Mouse (Mus musculus) liver, embryonic 16.5 days (tissue): ENCODE results near the gene Hnrnpr. TPM values are rescaled to one million over a fixed set of nuclear protein-coding genes. Genes with fewer than 3 reads are reported as not detected.
A peak's percentile ranks its signal among the peaks of the same experiment; 100 is the strongest.

Experiments
- ATAC-seq: fragments of 200-750 bp; cut with Nextera tagmentation; 2 replicates; pipeline ENCODE4 v1.8.0; 2017; ENCODE audit warnings: low read depth, mild to moderate bottlenecking, moderate number of reproducible peaks, moderate library complexity
- H3K27ac ChIP-seq: fragments of 300-500 bp; sonication (generic); 2 replicates; pipeline ENCODE4 v1.5.1; 2014; ENCODE audit warnings: mild to moderate bottlenecking, low read length
- H3K27me3 ChIP-seq: fragments of 300-500 bp; sonication (generic); 2 replicates; pipeline ENCODE4 v1.6.1; 2014; ENCODE audit warnings: low read depth, low read length, mixed read lengths; ENCODE audit not compliant: control insufficient read depth, insufficient read depth
- H3K36me3 ChIP-seq: fragments of 300-500 bp; sonication (generic); 2 replicates; pipeline ENCODE4 v1.6.1; 2014; ENCODE audit warnings: mild to moderate bottlenecking; ENCODE audit not compliant: control insufficient read depth, insufficient read depth
- H3K4me1 ChIP-seq: fragments of 300-500 bp; sonication (generic); 2 replicates; pipeline ENCODE4 v1.6.1; 2014; ENCODE audit warnings: low read depth, low read length, mixed read lengths; ENCODE audit not compliant: control insufficient read depth
- H3K4me2 ChIP-seq: fragments of 300-500 bp; sonication (generic); 2 replicates; pipeline ENCODE4 v1.6.1; 2014; ENCODE audit warnings: low read depth, low read length, mixed read lengths
- H3K4me3 ChIP-seq: fragments of 300-500 bp; sonication (generic); 2 replicates; pipeline ENCODE4 v1.5.1; 2014; ENCODE audit warnings: low read depth, mild to moderate bottlenecking, low read length
- H3K9ac ChIP-seq: fragments of 300-500 bp; sonication (generic); 2 replicates; pipeline ENCODE4 v1.6.1; 2014; ENCODE audit warnings: low read depth, low read length
- H3K9me3 ChIP-seq: fragments of 300-500 bp; sonication (generic); replicated peaks from 2 replicates; pipeline ENCODE4 v1.6.1; 2016; ENCODE audit warnings: low read length; ENCODE audit not compliant: control insufficient read depth
- WGBS: fragments of 180-500 bp; shearing (Covaris S2); extraction: QIAGEN DNeasy Blood & Tissue Kit; methylation state at CpG from one replicate; pipeline ENCODE4 v1.1.7; 2014; ENCODE audit not compliant: insufficient replicate concordance; 5-methylcytosine and 5-hydroxymethylcytosine counted together
- polyA plus RNA-seq: library from polyadenylated mRNA; unstranded; fragments of >200 nt; fragmentation: Nextera tagmentation; extraction: Ambion mirVana; gene quantifications from 2 replicates; pipeline ENCODE4 v1.2.1, GENCODE M21; 2015

The Hnrnpr gene
- polyA plus RNA-seq, 1 experiment from 2014 or later, result 44.3 TPM

GRCm38 (mm10) chr4:136291692-136292091 lies 19.1 kb upstream of the Hnrnpr start:
- peaks cover 35% of the 10 kb centered on the region for H3K36me3 ChIP-seq
- H3K9ac ChIP-seq, result no peak overlapping the region
- no peaks in the 10 kb centered on the region for H3K27me3 ChIP-seq
- no peak for ATAC-seq
- H3K4me2 ChIP-seq, result no peak overlapping the region
- H3K9me3 ChIP-seq, result 0 out of 2 replicates have a peak, but pooled peaks cover 2% of the 10 kb centered on the region
- no peak overlapping the region for H3K27ac ChIP-seq
- H3K4me1 ChIP-seq, result peaks cover 5% of the 10 kb centered on the region
- H3K4me3 ChIP-seq, result no peak overlapping the region
- WGBS, result 82% methylated on average over 6 of the region's 6 CpGs

- Histone ChIP-seq H3K27me3 (no peaks in the 10 kb centered on the region), H3K9ac (no peak overlapping the region), H3K4me2 (no peak overlapping the region), H3K36me3 (peaks cover 10% of the 10 kb centered on the region), H3K9me3 (no peaks in the 10 kb centered on the region), H3K4me1 (no peaks in the 10 kb centered on the region), H3K27ac (no peak overlapping the region), H3K4me3 (no peak overlapping the region)
- WGBS, result 48% methylated on average over 7 of the region's 7 CpGs
- no peak for ATAC-seq
Measured at GRCm38 (mm10) chr4:136295941-136296340, 14.8 kb upstream of the Hnrnpr start.

- Histone ChIP-seq H3K36me3 (no peaks in the 10 kb centered on the region), H3K4me3 (no peak overlapping the region), H3K9ac (no peak overlapping the region), H3K4me1 (no peaks in the 10 kb centered on the region), H3K4me2 (no peak overlapping the region), H3K9me3 (no peaks in the 10 kb centered on the region), H3K27ac (no peak overlapping the region), H3K27me3 (no peaks in the 10 kb centered on the region)
- WGBS, result 36% methylated on average over 4 of the region's 4 CpGs
- 0 out of 2 replicates have a peak, but pooled peaks have one; percentile 11 for ATAC-seq
Measured at GRCm38 (mm10) chr4:136302462-136302861, 8.3 kb upstream of the Hnrnpr start.

- H3K9ac ChIP-seq, result no peak overlapping the region
- H3K4me2 ChIP-seq, result no peak overlapping the region
- no peak for ATAC-seq
- H3K27me3 ChIP-seq, result no peaks in the 10 kb centered on the region
- H3K9me3 ChIP-seq, result no peaks in the 10 kb centered on the region
- no peaks in the 10 kb centered on the region for H3K36me3 ChIP-seq
- H3K4me1 ChIP-seq, result peaks cover 3% of the 10 kb centered on the region
- 35% methylated on average over 2 of the region's 2 CpGs for WGBS
- no peak overlapping the region for H3K4me3 ChIP-seq
- H3K27ac ChIP-seq, result no peak overlapping the region
Measured at GRCm38 (mm10) chr4:136304181-136304580, 6.6 kb upstream of the Hnrnpr start.

GRCm38 (mm10) chr4:136308355-136308754 lies 2.4 kb upstream of the Hnrnpr start:
- 59% methylated on average over 2 of the region's 2 CpGs for WGBS
- no peak for ATAC-seq

GRCm38 (mm10) chr4:136309780-136310179 lies 962 bp upstream of the Hnrnpr start:
- Histone ChIP-seq H3K4me2 (peak overlapping the region; percentile 99), H3K27ac (peak overlapping the region; percentile 97), H3K4me1 (peaks cover 24% of the 10 kb centered on the region), H3K9ac (peak overlapping the region; percentile 100), H3K9me3 (no peaks in the 10 kb centered on the region), H3K36me3 (no peaks in the 10 kb centered on the region), H3K27me3 (no peaks in the 10 kb centered on the region), H3K4me3 (peak overlapping the region; percentile 96)
- ATAC-seq, result peak; percentile 49
- under 1% methylated on average over 11 of the region's 11 CpGs for WGBS

More at GRCm38 (mm10) chr4:136308355-136308754, 2.4 kb upstream of the Hnrnpr start:
- H3K4me1 ChIP-seq, result peaks cover 21% of the 10 kb centered on the region
- H3K27ac ChIP-seq, result no peak overlapping the region
- H3K4me3 ChIP-seq, result no peak overlapping the region
- no peaks in the 10 kb centered on the region for H3K36me3 ChIP-seq
- no peak overlapping the region for H3K4me2 ChIP-seq
- H3K9ac ChIP-seq, result no peak overlapping the region
- H3K27me3 ChIP-seq, result no peaks in the 10 kb centered on the region
- no peaks in the 10 kb centered on the region for H3K9me3 ChIP-seq

- ATAC-seq, result peak; percentile 80
- Histone ChIP-seq H3K9ac (peak overlapping the region; percentile 100), H3K4me1 (peaks cover 24% of the 10 kb centered on the region), H3K27ac (peak overlapping the region; percentile 97), H3K9me3 (no peaks in the 10 kb centered on the region), H3K27me3 (no peaks in the 10 kb centered on the region), H3K4me3 (peak overlapping the region; percentile 96), H3K4me2 (peak overlapping the region; percentile 99), H3K36me3 (peaks cover 2% of the 10 kb centered on the region; the same call in 1 of the 2 replicates)
- WGBS, result under 1% methylated on average over 78 of the region's 81 CpGs
Measured at GRCm38 (mm10) chr4:136311042-136311999, 579 bp downstream of the Hnrnpr start.

GRCm38 (mm10) chr4:136312616-136313015 lies 1.9 kb downstream of the Hnrnpr start:
- Histone ChIP-seq H3K4me2 (peak overlapping the region; percentile 99), H3K9ac (peak overlapping the region; percentile 61), H3K4me1 (peaks cover 24% of the 10 kb centered on the region), H3K9me3 (no peaks in the 10 kb centered on the region), H3K4me3 (peak overlapping the region; percentile 96), H3K27ac (peak overlapping the region; percentile 73), H3K27me3 (no peaks in the 10 kb centered on the region), H3K36me3 (peaks cover 12% of the 10 kb centered on the region; the same call in 1 of the 2 replicates)
- 10% methylated on average over 4 of the region's 4 CpGs for WGBS
- no peak for ATAC-seq

- H3K9me3 ChIP-seq, result no peaks in the 10 kb centered on the region
- no peak for ATAC-seq
- H3K27me3 ChIP-seq, result no peaks in the 10 kb centered on the region
- no peak overlapping the region for H3K27ac ChIP-seq
- no peak overlapping the region for H3K4me2 ChIP-seq
- peaks cover 33% of the 10 kb centered on the region for H3K36me3 ChIP-seq
- peaks cover 7% of the 10 kb centered on the region for H3K4me1 ChIP-seq
- WGBS, result 87% methylated on average over 4 of the region's 4 CpGs
- no peak overlapping the region for H3K9ac ChIP-seq
- no peak overlapping the region for H3K4me3 ChIP-seq
Measured at GRCm38 (mm10) chr4:136317667-136318066, 6.9 kb downstream of the Hnrnpr start.
